Mouse (Mus musculus) hematopoietic stem cell, adult 5-6 weeks (primary cell): ENCODE results near the gene Agbl4. TPM values are rescaled to one million over a fixed set of nuclear protein-coding genes. Genes with fewer than 3 reads are reported as not detected.
A peak's percentile ranks its signal among the peaks of the same experiment; 100 is the strongest.

ENCODE experiments used
- ATAC-seq, 2 experiments: fragments of 125-278 bp in 1 of 2; replicated peaks in 1 of 2; 2 replicates each; pipeline ENCODE4 v1.8.0; 2016 to 2017; ENCODE audit warnings: inconsistent platforms in 2 of 2, mild to moderate bottlenecking in 2 of 2, moderate number of reproducible peaks in 2 of 2, low read depth in 1 of 2, moderate TSS enrichment in 1 of 2; ENCODE audit not compliant: low FRiP score in 2 of 2, poor library complexity in 2 of 2, severe bottlenecking in 2 of 2, insufficient read depth in 1 of 2, low TSS enrichment in 1 of 2
- total RNA-seq: library from RNA; stranded (forward); fragments of 172-1452, 232-1000 nt; gene quantifications from 2 replicates; pipeline ENCODE4 v1.2.3, GENCODE M21; 2017

Gene Agbl4
- total RNA-seq, 1 experiment from 2014 or later, result not detected

- ATAC-seq, result peak; percentile 90
Measured at GRCm38 (mm10) chr4:111414818-111415488, 1017.5 kb downstream of the Agbl4 start, which contains the start of gene Bend5. Gene Bend5 (plus strand): TSS chr4:111415006.

GRCm38 (mm10) chr4:111416126-111416525 is 1018.7 kb downstream of the Agbl4 start:
- ATAC-seq, result peak; percentile 46 to 72

DNA sequence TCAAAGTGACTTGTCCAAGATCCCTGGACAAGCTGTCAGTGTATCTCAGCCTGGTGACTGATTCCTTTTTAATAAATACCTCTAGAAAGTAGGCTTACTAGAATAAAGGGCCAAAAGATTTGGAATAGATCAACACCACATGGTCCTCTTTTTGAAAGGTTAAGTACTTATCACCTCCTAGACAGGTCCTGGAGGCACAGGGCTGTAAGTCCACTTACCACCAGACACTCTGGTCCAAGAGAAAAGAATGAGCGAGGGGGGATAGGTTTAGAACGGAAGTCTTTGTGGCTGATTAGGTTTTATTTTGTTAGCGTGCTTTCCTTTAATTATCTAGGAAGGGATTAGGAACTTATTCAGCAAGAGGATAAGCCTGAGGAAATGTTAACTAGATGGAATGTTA is 1019.1 kb downstream of the Agbl4 start:
- ATAC-seq, result no peak

DNA sequence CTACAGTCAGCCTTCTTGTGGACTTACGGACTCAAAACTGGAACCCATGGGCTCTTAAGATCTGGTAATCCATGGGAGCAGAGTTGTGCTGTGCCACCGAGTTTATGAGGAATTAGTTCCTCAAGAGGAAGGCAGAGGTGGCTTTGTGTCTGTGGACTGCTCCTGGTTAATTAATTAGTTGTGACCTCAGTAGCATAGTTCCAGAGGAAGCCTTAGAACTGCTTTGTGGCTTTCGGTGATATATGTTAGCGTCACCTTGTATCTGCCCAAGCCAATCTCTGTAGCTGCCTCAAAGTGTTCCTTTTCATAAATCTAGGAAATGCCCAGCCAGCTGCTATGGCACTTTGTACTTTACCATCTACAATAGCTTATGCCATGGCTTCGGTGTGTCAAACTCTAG is 1020.3 kb downstream of the Agbl4 start:
- no peak for ATAC-seq

- no peak for ATAC-seq
Measured at GRCm38 (mm10) chr4:111419476-111419875, 1022.0 kb downstream of the Agbl4 start.

DNA sequence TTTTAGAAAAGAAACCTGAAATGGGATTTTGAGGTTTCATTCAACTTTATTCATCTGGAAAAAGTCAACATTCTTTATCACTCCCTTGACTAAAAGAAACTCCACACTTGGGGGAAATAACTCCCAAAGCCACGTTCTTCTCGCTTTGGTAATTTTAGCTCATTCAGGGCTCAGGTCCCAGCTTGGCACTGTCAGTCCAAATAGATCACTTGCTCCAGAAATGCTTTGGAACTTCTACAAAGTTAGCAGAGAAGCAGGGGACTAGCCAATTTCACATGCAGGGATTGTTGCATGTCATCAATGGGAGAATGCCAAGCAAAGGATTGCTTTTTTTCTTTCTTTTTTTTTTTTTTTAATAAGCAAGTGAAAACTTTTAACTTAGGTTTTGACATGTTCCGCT is 1022.6 kb downstream of the Agbl4 start:
- ATAC-seq, result no peak

GRCm38 (mm10) chr4:111420955-111421354 is 1023.5 kb downstream of the Agbl4 start:
- ATAC-seq, result no peak

DNA sequence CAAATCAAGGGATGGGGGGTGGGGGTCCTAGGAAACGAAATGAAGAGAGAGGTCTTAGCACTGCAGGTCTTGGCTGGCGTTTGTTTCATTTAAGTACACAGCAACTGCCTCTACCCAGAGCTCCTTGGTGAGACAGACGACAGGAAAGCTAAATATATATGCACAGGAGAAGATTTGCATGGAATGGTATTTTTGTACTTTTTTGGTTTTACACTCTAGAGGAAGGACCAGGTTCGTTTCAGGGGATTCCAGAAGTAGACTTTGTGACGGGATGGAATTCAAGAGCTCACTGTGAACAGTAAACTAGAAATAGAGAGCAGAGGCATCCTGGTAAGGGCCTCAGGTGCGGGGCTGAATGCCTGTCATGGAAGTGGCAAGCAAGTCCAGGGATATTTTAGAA is 1024.3 kb downstream of the Agbl4 start:
- no peak for ATAC-seq

- no peak for ATAC-seq
Measured at GRCm38 (mm10) chr4:111424371-111424950, 1027.0 kb downstream of the Agbl4 start.

DNA sequence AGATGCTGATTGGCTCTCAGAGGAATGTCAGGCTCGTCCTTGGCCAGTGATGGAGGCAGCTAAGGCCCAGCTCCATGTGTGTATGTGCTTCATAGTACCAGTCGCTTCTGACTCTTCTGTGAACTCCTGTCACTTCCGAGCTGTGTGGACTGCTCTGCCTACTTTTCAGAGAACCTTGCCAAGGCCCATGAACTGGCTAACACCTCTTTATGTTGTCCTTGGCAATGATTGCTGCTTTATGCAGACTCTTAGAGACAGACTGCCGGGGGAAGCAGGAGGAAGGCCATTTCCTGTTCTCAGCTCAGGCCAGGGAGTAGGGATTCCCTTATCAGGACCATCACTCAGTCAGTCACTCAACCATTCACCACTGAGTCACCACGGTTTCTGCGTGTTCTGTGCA is 1027.7 kb downstream of the Agbl4 start:
- ATAC-seq, result no peak

- ATAC-seq, result no peak
Measured at GRCm38 (mm10) chr4:111431186-111431585, 1033.7 kb downstream of the Agbl4 start.

GRCm38 (mm10) chr4:111432013-111432412 is 1034.6 kb downstream of the Agbl4 start:
- ATAC-seq, result no peak

DNA sequence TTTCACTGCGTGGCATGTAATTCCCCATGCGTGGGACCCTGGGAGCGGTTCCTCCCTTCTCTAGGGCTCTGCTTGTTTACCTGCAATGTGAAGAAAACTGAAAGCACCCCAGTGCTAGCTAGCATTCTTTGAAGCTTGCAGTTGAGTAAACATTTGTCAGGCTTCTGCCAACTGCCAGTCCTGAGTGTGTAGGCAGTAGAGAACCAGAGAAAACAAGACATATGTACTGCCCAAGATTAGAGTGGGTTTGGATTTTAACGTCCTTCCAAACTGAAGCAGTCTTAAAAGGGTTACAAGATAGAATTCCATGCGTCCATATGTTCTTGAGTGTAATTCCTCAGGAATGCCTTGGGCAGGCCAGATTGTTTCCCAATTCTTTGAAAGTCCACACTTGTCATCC is 1035.0 kb downstream of the Agbl4 start:
- no peak for ATAC-seq

- peak; percentile 19 to 22; a peak in 2 of 4 replicates for ATAC-seq
Measured at GRCm38 (mm10) chr4:111441709-111442108, 1044.2 kb downstream of the Agbl4 start.

- ATAC-seq, result peak; percentile 65 to 76
Measured at GRCm38 (mm10) chr4:111442435-111443238, 1045.2 kb downstream of the Agbl4 start.

DNA sequence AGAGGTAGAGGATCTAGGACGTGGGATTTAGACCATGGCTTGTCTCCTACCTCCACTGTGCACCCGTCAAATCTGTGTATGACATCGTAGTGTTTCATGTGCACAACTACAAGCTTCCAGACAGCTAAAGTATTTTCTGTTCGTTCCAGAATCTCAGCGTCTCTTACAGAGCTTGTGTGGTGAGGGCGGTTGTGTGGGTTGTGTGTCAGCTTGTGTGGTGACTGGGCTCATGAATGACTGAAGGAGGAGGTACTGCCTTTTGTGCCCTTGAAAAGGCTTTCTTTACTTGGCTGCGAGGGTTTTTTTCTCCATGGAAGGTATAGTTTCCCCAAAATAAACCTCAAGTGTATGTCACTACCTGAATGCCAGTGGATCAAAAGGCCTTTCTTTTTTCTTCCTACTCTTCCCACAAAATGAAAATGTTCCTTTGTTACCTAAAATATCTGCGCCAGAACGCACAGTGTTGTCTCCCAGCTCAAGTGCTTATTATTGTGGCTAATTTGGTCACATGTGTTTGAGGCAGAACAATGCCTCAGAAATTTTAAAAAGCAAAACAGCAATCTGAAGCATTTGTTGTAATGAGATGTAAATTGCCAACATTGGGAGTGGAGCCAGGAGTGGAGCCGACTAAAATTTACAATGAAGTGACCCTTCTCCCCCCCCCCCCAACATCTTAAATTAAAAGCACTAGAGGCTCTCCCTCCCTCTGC is 1046.6 kb downstream of the Agbl4 start:
- no peak for ATAC-seq

DNA sequence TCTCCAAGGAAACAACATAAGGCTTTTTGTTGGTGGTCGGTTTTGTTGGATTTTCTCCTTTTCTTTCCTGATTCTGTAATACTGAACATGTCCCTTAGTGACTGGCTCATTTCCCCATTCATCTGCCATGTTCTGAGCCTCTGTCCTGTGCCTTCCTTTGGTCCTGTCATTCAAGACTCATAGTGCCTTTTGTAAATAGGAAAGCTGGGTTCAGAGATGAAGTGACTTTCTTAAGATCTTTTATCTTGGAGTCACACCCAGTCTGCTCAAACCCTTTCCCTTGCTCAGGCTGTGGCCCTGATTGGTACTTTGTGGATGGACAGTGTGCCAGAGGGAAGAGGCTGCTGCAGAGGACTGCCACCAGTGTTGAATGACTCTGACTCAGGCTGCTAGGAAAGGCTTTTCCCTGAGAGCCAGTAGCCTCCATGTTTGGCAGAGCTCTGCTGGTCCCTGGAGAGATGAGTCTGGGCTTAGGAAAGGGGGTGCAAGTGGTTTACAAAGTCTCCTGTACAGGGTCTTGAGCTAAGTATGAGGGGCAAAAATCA is 1047.2 kb downstream of the Agbl4 start:
- no peak for ATAC-seq
